Mouse (Mus musculus) kidney, adult 9 months (tissue): ENCODE measurements at regions not wholly inside any gene's neighbourhood (a gene's known extent, or its start where the extent isn't known, plus 50 kb on each side); places are given as distances from the start of the nearest gene placed in this dataset.
A peak's percentile ranks its signal among the peaks of the same experiment; 100 is the strongest.

Source experiments
- DNase-seq: peaks from one replicate; pipeline ENCODE4 v3.0.0; 2022

DNA sequence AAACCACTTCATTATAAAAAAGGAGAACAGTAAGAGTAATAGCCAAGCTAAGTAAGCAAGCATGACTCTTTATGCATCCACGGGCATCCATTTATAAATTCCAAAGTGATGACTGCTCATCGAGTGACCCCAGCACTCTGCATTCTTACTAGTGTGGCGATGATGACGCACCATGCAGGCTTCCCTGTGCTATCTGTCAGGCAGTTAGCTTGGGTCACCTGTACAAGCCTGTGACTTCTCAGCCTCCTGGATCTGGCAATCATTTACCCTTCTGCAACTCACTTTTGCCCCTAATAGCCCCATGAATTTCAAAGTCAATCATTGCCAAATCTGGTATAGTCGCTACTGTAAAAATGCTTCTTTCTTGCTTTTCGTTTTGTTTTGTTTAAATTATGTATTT lies 237.3 kb downstream of the Klf5 start:
- DNase-seq, result peak; percentile 83

DNA sequence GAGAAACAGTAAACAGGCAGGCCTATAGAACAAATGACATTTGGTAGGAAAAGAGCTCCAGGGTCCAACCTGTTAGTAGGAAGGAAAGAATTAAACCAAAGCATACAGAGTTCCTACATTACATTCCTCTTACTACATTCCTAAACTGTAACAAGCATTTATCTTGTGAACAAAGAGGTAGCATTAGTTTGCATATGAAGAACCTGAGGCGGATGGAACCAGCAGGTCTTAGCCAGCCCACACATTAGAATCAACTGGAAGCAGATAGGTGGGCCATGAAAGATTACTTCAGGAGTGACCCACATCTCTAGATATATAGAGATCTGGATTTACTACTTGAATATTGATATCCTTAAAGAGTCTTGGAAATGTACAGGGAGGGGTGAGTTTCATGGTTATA lies 238.8 kb downstream of the Klf5 start:
- DNase-seq, result no peak

DNA sequence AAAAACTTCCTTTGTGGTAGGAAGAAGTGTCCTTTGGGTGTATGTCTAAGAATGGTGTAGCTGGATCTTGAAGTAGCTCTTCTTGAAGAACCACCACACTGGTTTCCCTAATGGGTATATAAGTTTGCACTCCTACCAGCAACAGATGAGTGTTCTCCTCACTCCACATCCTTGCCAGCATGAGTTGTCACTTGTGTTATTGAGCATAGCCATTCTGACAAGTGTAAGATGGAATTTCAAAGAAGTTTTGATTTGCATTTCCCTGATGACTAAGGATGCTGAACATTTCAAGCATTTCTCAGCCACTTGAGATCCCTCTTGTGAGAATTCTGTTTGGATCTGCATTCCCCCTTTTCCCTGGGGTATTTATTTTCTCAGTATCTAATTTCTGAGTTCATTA lies 243.2 kb downstream of the Klf5 start:
- DNase-seq, result no peak

DNA sequence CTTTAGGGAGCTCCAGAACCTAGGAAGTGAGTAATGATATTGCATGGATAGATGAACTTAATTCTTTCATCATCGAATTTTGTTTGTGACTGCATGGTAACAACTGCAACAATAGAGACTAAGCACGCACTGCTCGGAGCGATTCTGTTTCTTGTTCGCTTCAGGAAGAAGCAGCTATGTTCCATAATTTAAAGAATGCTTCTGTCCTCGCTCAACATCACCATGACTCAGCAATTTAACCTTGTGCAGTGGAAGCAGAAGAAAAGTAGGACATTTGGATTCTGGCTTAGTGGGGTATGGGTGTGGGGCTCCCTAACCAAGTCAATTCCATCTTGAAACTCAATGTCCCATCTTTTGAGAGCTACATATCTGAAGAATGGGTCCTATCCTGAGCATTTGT lies 249.4 kb downstream of the Klf5 start:
- no peak for DNase-seq

DNA sequence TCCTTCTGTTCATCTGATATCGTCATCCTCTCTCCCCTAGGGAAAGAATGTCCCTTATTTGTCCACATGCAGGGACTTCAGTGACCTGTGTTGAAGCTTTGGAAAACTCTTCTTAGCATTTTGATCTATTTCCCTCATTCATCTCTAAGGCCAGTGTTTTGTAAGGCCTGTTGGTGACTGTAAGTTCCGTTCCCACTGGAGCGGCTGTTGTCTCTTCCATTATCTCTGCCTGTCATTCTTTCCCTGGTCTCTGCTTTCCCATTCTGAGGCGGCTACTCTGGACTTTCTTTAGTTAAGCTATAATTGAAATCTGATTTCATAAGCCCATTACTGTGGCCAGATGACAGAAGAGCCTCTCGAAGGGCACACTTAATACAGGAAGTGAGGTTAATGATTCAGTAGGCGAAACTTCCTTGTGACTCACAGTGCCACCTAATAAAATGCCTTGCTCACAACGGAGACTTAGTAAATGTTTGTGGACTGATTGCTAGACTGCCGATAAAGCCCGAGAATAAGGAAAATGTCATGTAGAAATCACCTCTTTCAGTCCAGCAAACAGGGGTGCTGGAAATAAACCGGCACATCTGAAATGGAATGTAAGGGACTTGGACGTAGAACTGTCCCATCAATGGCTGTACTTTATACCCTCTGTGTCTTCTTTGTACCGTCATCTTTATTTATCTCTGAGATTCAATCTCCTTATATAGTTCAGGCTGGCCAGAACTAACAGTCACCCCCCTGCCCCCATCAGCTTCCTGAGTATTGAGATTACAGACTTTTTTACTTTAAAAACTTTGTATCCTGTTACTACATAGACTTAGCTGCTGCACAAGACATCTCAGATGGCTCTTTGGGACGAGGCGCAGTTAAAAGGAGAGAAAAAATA lies 250.1 kb downstream of the Klf5 start:
- DNase-seq, result peak; percentile 29

DNA sequence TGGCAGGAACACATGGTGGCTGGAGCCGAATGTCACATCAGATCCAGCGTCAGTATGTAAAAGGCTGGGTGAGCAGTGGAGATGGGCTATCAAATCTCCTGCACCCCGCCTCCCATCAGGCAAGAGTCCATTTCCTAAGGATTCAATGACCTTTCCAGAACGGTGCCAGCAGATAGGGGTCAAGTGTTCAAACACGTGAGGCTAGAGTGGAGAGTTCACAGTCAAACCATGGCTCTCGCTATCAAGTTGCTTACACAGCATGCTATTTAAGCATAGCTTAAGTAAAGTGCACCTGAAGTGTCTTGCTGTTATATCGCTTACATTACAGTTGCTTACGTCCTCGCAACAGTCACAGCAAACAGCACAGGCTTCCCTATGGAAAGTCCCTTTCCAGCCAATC lies 265.5 kb downstream of the Klf5 start:
- DNase-seq, result peak; percentile 72

DNA sequence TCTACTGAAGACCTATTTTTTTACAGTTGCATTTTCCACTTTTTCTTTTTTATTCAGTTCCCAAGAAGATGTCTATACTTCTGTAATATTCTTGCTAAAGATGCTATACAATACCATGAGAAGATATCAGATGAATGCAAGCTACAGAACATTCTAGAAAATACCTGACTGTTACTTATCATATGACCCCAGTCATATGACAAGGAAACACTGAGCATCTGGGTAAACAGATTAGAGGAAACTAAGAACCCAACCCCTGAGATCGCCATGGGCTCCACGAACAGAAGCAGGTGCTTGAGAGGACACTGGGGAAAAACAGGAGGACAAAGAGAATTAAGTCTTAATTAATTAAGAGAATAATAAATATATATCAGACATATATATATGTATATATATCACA lies 275.7 kb downstream of the Klf5 start:
- DNase-seq, result no peak

DNA sequence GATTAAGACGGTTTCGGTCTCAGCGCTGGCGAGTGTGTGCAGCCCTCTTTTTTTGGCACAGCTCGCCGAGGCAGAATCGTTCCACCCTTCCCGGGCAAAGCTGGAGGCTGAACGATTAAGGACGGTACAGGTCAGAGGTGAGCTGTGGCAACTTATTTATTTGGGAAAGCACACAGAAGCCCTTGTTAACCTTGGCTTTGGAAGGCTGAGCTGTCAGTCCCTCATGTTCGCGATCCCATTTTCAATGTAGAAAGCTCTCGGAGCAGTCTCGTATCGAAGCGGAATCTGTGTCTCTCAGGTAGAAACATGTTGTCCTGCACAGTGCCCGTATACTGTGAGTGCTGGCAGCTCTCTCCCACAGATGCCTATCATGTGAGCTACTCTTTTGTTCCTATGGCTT lies 280.2 kb downstream of the Klf5 start:
- peak; percentile 44 for DNase-seq

DNA sequence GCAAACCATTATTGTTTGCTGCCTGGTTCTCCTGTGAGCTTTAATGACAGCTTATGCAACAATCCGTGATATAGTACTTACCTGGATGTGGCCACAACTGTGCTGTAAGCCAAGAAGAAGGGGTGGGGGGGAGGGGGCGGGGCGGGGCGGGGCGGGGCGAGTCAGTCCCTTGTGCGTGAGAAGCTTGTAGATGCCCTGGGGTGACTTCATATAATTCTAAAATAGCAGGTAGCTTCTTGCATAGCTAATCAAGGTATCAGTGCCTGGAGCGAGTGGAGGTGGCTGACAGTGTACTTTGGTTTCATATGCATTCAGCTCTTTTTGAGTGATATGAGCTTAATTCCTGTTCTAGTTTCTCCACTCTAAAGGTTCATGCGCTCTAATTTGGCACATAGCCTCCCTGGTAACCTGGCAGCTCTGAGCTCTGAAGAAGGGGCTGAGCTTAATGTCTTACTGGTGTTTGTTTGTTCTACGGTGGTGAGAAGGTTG lies 280.8 kb downstream of the Klf5 start:
- DNase-seq, result peak; percentile 23

DNA sequence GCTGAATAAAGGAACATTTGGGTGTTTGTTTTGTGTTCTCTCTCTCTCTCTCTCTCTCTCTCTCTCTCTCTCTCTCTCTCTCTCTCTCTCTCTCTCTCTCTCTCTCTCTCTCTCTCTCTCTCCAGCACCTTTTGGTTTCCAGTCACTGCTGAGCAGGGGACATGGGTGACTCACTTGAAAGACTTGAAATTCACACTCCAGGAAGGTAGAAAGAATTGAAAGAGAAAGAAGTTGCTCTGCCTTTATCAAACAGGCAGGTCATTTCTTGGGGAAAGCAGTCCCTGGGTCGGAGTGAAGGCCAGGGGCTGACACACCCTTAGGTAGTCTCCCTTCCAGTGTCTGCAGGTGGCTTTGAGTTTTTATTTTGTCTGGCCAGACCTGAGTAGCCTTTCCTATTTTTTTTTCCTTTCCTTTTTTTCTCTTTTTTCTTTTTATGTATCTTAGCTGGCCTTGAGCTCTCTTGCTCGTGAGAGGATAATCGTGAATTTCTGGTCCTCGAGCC lies 281.3 kb downstream of the Klf5 start:
- no peak for DNase-seq

DNA sequence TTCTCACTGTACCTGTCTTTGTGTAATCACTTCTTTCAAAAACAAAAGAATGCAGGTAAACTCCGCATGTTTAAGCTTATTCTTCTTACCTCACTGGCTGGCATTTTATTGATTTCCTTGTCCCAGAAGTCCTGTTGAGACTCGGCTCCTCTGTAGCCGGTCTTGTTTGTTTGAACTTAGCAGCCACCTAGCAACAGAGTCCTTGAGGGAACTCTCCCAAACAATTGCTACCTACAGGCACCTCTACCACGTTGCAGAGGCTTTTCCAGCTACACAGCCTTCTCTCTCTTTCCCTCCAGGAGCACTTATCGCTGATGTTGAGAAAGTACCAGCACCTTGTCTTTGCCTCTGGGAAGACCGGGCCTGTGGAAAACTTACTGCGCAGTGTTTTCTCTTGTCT lies 285.7 kb downstream of the Klf5 start:
- DNase-seq, result no peak

DNA sequence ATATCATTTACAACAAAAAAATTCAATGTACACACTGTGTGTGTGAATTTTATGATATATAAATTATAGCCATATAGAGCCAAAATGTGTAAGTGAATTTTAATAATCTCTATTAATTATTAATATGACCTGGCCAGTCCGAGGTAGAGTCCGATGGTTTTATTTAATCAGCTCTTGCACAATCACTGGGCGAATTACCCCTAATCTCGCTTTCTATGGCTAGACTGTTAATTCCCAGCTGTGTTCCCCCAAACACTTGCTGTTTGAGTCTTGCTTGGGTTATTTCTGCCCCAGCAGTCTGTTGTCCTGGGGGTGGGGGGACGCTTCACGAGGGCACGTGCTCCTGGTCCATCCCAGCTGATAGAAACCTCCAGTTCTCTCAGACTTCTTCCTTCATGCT lies 287.5 kb downstream of the Klf5 start:
- no peak for DNase-seq

DNA sequence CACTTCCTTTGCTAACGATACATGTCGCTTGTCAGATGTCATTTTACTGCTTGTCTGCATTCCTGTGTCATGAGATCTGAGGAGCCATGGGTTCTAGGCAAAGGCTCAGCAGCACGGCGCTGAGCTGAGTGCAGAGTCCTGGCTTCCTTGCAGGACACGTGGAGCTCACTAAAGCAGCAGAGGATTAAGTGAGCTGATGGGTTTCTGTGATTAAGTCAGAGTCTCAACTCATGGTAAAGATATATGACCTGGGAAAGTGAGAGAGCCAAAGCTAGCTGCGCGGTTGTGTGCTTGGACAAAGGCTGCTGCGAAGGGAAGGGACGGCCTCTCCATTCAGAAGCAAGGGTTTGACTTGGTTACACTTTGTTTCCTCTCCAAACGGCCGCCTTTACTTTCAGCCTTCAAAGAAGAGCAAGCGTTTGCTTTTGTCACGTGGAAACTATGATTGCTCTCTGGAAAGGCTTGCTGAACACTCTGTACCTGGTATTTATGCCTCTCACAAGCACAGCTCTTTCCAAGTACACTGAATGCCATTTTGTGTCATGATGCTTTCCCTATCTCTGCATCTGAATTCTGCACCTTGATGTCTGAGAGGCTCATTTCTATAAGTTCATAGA lies 292.5 kb downstream of the Klf5 start:
- DNase-seq, result no peak

DNA sequence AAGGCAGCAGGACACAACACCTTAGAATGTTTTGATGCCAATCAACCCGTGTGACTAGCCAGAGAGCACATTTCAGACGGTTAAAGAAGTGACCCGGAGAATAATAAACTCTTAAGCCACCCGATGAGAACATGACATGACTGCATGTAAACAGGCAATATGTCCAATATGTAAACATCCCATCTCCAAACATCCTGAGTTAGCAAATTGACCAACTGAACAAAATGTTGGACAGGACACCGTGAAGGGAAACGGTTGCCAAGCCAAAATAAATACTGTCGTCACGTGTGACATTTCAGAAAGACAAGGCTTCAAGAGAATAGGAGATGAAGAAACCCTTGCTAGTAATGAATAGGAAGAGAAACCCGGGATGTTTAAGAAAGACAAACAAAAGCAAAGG lies 294.4 kb downstream of the Klf5 start:
- DNase-seq, result no peak

DNA sequence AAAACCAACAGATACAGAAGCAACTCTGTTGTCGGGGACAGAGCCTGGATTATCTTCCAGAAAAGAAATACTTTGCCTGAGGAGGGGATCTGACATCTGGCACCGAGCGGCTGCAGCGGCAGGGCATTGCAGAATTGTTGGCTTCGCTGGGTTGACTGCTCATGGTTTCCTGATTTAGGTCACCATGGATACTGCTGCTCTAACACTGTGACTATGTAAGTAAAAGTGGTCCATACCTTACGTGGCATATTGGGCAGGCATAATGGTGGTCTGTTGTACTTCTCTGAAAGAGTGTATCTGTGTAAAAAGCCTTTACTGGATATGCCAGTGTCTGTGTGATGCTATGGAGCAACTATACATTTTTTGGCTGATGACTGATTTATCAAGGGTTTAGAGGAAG lies 295.4 kb downstream of the Klf5 start:
- no peak for DNase-seq

DNA sequence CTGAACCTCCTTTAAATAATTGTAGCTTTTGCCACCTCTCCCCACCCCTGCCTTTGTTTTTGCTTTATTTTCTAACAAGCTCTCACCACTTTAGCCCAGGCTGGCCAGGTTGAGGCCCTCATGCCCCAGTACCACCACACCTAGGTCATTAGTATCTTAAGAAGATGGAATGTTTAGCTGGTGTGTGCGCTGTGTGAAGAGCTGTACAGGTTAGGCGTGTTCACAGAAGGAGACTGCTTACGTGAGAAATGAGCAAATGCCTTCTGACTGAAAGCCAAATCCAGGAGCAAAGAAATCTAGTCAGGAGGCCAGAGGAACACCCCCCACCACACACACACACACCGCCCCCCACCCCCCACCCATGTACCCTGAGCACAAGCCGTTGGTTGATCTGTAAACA lies 303.4 kb downstream of the Klf5 start:
- no peak for DNase-seq

DNA sequence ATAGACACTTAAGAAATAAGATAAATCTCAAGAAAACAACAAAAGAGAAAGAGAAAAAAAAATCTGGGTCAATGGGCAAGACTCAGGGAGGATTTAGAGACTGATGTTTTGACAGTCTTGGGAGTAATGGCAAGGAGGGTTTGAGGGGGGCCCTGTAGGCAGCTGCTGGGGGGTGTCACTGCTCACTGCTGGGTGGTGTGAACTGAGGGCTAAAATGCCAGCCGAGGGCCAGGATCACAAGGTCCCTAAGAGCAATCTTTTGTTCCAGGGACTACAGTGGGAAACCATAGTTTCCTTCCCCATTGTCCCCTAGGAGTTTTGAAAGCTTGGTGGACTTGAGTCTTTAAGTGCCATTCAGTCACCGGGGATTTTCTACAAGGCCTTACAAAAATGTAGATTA lies 304.8 kb downstream of the Klf5 start:
- DNase-seq, result no peak

DNA sequence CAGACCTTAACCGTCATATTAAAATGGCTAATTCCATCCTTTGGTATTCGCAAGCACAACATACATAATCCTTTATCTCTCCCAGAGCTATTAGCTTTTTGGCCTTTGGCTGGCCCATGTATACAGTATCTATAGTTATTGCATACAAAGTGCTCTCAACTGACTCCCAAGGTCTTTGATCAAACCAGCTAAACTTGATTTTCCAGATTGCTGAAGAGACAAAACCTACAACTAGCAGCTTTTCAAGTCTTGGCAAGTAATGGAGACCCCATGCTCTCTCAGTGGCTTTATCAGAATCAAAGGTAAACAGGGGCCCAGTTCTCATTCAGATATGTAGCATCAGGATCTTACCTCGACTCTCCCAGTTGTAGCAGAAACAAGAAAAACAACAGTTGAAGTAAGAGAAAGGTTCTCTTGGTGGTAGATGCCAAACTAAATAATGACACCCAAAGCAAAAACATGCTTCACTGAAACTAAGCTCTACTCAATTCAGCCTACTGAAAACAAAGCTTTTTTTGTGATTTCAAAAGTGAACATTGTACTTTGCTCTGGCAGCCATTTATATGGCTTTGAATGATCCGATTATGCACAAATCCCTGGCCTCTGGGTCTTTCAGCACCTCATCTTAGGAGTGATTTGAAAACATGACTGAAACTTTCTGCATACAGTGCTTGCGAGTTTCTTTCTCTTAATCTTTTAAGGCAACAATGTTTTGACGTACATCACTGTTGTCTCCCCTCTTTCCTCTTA lies 307.0 kb downstream of the Klf5 start:
- no peak for DNase-seq

DNA sequence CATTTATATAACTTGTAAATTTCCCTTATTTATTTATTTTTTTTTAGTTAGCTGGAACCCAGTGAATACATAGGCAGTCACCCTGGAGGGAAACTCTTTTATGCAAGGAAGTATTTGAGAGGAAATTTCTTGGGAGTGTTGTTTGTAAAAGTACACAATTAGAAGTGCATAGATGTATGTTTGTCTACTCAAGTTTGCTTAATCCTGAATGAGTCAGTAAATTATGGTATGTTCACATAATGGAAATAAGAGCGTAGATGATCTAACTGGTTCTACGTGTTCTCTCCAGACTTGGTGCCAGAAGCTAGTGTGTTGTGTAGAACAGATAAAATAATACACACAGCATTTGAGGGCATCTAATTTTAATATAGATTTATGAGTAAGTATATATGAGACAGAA lies 310.5 kb downstream of the Klf5 start:
- DNase-seq, result no peak

DNA sequence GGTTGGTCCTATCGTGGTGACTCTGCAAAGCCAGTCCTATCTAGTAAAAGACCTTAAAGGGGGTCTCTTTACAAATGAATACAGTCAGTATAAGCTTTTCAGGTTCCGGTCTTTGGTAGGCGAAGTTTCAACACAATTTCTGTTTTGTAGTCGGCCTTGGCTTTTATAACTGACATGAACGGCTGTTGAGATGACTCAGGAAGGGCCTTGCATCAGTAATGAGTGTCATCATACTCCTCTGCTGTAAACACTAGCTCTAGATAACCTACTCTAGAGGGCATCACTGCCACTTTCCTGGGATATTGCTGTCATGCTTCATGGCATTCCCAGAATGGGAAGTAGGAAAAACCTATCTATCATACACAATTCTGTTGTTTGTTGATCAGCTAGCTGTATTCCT lies 312.9 kb downstream of the Klf5 start:
- no peak for DNase-seq

DNA sequence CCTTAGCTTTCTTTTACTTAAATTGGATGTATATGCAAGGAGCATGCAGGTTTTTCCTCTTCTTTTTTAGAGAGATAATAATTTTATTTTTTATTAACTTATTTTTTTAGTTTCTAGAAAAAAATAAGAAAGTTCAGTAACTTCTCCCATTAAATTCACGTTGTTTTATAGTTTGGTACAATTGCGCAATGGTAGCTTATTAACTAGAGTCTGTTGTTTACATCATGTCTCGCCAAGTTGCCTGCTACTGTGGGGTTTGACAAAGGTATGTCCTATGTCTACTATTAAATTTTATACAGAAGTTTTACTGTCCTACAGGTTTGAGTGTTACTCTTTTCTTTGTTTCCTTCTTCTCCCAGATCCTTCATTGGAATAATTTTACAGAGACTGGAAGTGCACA lies 313.6 kb downstream of the Klf5 start:
- DNase-seq, result no peak

DNA sequence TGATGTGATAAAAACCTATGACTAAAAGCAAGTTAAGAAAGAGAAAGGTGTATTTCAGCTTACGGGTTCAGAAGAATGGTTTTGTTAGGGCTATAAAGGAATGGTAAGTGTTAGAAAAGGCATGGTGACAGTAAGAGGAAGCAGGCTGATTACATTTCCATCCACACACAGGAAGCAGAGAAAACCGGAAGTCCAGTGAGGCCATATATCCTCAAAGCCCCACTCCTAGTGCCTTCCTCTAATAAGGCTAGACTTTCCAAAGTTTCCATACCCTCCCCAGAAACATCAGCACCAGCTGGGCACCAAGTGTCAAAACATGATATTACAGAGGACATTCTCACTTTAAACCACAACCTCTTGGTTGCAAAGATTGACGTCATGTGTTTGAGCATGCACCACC lies 316.3 kb downstream of the Klf5 start:
- no peak for DNase-seq

DNA sequence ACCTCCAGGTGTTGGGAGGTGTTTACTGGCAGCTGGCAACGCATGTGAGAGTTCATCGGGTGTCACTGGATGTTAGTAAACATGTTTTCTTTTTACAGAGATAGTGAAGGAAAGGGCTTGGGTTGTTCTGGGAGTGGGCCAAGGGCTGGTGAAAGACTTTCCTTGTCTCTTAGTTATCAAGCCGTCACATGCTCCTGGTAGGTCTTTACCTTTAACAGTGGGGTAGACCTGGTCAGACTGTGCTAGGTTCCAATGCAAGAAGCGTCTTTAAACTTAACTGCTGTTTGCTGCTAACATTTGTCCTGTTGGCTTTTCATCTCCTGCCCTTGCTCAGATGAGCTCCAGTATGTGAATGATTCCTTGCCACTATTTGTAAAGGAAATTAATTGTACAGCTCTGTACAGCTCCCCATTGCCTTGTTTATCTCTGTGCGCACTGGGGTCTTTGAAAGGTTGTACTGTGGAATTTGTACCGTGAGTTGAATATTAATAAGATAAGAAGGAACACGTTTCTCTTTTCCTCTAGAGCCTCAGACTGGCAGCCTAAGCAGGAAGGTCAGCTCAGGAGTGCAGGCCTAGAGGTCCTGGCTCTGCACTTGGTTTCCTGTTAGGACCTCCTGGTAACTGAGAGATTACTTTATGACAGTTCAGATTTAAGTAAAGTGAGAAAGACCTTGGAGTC lies 318.3 kb downstream of the Klf5 start:
- peak; percentile 42 for DNase-seq
